Mouse (Mus musculus) T-helper 1 cell (primary cell): ENCODE data around the gene Ccdc113.

Source experiments
- in situ Hi-C: fragments of 300-600 bp; cut with MboI, MseI; formaldehyde crosslinking; loops from one replicate; pipeline ENCODE4 v1.15.1; 2025; ENCODE audit warnings: high pct_unique_total_duplicates

Ccdc113 gene

DNA sequence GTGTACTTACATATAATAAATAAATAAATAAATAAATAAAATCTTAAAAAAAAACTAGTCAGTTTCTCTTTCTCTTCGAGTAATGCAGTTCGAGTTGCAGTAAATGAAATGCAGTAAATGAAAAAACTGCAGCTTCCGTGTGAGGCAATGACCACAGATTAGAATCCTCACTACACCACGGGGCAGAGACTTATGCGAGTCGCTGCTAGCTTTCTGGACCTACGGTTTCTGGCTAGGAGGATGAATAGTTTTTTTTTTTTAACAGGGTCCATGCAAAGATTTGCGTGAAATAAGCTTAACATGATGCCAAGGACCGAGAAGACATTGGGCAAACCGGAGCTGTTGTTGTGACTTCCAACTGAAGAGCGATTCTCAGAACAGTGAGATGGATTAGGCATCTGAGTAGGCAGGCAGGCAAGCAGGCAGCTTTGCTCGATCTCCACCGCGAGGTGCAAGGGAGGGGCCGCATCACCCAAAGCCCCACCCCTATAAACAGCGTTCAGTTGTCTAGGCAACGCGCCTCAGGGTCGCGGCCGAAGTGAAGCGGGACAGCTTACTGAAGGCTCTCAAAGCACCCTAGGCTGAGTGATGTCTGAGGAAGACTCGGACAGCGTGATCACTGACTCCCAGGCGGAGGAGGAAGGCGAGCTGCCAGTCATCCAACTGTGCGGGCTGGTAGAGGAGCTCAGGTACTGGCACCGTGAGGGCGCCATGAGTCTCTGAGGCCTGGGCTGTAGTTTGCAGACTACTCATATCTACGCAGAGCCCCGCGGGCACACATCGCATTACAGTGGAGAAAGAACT is at the start of gene Ccdc113:
Ccdc113 (plus strand) TSS at position 502 of the 804 bp plus-strand sequence.
- in situ Hi-C loops: no loop called here

DNA sequence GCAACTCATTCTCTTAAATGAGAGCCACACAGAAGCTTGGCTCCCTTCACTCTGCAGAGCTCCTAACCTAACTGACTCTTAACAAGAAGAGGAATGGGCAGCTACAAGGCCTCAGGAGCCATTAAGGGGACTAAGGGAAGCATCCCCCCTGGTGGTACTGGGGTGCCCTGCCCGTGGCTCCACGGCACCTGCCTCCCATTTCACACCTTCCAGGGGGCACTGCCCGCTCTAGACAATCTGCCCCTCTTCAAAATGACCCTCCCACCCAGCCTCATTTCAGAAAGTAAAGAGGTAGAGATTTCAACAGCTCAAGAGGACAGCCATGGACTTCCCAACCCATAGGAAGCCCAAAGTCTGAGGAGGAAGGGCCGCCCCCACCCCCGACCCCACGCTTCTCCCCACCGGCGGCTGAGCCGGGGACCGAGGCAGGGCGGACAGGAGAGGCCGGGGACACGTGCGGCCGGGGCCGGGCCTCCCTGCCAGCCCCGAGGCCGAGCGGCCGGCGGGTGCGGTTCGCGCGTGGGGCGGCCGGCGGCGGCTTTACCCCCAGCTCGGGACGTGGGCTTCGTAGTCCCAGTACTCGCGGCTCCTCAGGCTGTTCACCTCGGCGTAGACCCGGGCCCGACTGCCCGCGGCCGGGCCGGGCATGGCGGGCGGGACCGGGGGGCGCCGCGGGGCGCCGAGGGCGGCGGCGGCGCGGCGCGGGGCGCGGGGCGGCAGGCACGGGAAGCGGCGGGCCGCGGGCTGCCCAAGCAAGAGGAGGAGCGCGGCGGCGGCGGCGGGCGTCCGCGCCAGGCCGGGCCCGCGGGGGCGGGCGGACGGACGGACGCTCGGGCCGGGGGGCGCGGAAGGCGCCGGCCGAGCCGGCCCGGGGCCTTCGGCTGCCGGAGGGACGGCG is 45.8 kb upstream of the Ccdc113 start:
- in situ Hi-C loops: loop anchor here (5.0 kb wide), 1 partner anchor 36 kb away; no protein-coding TSS in a partner anchor

DNA sequence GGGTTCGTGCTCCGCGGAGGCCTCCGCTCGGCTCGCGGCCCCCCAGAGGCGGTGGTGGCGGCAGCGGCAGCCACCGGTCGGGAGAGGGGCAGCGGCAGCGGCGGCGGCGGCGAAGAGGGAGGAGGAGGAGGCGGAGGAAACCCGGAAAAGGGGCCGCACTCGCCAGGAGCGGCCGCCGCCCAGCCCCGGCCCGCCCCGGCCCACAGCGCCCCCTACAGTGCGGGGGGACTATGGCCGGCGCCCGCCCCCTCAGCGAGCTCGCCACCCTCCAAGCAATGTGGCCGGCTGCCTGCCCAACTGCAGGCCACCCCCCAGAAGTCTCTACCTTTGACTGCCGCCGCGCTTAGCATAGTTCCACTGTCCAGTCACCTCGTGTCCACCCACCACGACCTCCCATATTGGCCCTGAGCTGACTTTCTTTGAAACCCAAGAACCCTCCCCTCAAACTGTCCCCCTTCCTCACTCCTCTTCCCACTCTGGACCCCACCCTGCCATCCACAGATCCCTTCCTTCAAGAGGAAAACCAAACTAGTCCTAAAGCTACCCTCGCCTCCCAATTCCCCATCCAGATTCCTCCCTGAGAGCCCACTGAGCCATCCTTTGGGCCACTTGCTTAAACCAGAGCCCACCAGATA is 45.1 kb upstream of the Ccdc113 start:
- in situ Hi-C loops: loop anchor here (5.0 kb wide), 1 partner anchor 37 kb away; no protein-coding TSS in a partner anchor

DNA sequence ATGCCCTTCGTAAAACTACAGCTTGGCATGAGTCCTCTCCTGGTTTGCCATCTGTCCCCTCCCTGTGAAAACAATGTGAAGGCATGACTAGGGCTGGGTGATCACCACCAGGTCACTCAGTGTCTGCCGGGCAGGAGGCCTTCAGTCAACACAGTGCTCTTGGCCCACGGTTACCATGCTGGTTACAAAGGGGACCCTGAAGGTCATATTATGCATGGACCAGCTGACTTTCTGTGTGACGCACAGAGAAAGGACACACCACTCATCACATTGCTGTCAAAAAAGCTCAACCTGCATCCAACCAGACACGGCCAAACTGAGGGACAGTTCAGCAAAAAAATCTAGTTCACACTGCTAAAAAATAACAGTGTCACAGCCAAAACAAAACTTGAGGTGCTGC is 43.9 kb upstream of the Ccdc113 start, which contains the start of gene Csnk2a2:
Csnk2a2 (minus strand) TSS at position 34 of the 400 bp plus-strand sequence.
- in situ Hi-C loops: loop anchor here (10.0 kb wide), 1 partner anchor 1455 kb away; the partner anchor contains the start of genes Nudt21 and Ogfod1

DNA sequence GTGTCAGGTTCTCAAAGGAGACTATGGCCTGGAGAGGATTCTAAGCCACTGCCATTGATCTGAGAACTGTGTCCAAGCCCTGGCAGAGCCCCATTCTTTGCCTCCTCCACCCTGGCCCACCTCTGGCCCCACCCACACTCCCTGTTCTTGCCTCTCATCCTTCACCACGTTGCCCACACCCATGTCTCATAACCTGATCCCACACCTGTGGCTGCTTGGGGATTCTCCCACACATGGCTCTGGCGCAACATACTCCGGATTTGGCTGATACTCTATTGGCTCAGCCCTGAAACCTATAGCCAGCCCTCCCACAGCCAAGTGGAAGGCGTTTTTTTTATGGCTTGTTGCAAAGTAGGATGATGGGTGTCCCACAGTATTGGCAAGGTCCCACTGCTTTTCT is 41.8 kb upstream of the Ccdc113 start:
- in situ Hi-C loops: loop anchor here (10.0 kb wide), 1 partner anchor 1457 kb away; the partner anchor contains the start of genes Nudt21 and Ogfod1

DNA sequence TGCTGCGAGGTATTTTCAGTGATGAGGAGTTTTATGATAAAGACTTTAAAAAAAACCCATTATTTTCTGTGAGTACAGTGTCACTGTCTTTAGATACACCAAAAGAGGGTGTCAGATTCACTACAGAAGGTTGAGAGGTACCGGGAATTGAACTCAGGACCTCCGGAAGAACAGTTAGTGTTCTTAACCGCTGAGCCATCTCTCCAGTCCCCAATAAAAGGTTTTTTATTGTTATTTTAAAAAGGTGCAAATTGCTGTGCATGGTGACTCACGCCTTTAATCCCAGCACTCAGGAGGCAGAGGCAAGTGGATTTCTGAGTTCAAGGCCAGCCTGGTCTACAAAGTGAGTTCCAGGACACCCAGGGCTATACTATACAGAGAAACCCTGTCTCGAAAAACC is 38.4 kb upstream of the Ccdc113 start:
- in situ Hi-C loops: loop anchor here (10.0 kb wide), 1 partner anchor 1461 kb away; the partner anchor contains the start of genes Nudt21 and Ogfod1

DNA sequence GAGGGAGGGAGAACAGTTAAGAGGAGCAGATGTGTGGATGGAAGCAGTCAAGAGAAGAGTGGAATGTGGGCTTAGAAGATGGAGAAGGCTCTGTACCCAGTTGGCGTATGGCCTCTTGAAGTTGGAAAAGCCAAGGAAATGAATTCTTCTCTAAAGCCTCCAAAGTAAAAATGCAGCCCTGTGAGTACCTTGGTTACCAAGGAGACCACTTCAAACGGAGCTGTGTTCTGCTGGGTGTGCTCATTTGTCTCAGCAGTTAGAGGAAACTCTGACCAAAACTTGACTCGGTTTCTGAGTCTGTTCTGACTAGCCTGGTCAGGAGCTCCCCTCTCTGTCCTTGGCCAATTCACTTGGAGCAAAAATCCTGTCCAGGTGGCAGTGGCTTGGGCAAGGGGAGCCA is 37.5 kb upstream of the Ccdc113 start:
- in situ Hi-C loops: loop anchor here (10.0 kb wide), 1 partner anchor 1462 kb away; the partner anchor contains the start of genes Nudt21 and Ogfod1

DNA sequence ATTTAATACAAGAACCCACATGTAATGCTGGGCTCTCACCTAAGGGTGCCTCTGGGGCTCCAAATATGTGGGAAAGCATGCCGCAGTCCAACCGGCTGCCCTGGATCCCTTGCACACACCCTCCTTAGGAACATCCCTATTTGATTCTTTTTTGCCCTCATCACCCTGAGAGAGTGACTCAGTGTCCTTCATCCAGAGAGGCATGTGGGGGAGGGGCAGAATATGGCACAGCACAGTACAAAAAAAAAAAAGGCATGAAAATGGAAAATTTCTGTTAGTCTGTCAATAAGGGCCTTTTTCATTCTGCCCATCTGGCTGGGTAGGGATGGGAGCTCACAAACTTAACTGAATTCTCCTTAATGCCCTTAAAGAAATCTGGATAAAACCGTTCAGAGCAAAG is 36.1 kb upstream of the Ccdc113 start:
- in situ Hi-C loops: loop anchor here (10.0 kb wide), 1 partner anchor 1463 kb away; the partner anchor contains the start of genes Nudt21 and Ogfod1

DNA sequence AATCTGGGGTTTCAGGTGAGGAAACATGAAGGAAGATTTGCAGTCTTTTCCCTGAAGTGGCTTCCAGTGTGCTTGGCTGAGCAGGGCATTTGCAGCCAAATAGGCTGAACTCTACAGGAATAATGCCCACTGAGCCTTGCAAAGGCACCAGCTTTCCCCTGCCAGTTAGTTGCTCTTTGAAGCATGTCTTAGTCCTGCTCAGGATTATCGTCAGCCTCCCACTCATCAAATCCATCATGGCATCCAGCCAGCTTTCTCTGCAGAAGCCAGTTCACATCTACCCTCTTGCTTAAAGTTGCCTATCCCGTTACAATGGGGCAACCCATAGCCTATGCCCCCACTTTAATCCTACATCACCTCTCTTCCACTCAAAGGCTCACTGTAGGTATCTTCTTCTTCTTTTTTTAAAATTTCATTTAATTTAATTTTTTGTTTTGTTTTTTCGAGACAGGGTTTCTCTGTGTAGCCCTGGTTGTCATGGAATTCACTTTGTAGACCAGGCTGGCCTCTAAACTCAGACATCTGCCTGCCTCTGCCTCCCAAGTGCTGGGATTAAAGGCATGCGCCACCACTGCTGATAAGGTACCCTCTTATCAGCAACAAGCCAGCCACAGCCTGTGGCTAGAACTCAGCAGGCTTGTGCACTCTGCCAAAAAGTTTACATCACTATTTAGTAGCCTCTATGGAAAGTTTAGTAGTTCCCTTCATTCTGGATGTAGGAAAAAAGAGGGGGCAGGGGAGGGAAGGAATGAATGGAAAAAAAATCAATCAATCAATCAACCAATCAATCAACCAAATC is 34.4 kb upstream of the Ccdc113 start:
- in situ Hi-C loops: loop anchor here (10.0 kb wide), 1 partner anchor 1465 kb away; the partner anchor contains the start of genes Nudt21 and Ogfod1

DNA sequence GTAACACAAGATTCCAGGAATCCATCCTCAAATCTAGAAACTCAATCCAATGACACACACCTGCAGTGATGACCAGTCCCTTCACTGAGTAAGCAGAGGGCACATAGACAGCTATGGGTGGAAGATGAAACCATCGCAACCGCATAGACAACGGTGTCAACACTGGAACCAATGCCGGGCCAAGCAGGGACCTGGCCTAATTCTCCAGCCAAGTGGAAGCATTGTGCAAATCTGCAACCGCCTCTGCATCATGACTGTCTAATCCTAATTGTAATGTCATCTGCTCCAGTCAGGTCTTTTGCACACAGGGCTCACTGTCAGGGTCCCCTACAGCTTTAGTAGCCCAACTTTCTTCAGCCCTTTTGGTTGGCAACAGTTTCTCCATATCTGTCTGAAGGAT is 33.4 kb upstream of the Ccdc113 start:
- in situ Hi-C loops: no loop called here

DNA sequence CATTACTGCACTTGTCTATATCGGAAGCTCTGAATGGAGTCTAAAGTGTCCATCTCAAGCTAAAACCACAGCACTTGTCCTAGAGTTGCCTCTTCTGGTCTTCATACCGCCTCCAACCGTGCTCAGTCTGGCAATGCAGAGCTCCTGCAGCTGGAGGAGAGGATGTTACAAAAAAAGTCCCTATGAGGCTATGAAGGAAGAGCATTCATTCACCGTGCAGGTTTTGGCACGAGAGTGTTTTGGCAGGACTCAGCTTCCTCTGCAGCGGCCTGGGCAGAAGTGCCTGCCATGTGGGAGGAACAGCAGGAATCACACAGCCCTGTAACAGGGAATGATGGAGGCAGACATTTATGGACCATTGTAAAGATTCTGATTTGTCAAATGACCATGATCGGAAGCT is 31.5 kb upstream of the Ccdc113 start:
- in situ Hi-C loops: no loop called here

DNA sequence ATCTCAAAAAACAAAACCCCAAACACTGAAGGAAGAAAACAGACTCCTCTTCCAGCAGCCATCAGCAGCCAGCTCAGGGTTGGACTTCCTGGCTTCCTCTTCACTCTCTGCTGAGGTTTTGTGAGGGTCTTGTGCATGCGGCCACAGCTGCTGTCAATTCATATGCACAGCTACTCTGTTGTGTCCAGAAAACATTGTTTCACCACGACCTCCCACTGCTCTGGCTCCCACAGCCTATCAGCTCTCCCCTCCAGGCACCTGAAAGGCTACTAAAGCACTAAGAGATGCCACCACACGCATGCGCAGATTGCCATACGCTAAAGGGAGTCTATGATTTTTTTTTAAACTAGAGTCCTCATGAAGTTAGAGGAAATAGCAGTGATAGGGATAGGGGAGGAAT is 29.1 kb upstream of the Ccdc113 start:
- in situ Hi-C loops: no loop called here

DNA sequence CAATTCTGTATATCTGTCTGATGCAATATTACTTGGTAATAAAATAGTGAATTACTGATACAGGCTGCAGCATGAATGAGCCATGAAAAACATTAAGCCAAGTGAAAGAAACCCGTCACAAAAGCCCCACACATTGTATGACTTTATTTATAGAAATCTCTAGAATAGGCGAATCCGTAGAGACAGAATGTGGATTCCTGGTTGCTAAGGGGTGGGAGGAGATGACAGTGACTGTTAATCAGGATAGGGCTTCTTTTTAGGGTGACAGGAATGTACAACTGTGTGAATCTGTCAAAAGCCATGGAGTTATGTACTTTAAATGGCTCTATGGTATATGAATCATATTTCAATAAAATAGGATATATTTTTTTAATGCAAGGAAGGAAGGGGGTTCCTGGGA is 28.3 kb upstream of the Ccdc113 start:
- in situ Hi-C loops: no loop called here

DNA sequence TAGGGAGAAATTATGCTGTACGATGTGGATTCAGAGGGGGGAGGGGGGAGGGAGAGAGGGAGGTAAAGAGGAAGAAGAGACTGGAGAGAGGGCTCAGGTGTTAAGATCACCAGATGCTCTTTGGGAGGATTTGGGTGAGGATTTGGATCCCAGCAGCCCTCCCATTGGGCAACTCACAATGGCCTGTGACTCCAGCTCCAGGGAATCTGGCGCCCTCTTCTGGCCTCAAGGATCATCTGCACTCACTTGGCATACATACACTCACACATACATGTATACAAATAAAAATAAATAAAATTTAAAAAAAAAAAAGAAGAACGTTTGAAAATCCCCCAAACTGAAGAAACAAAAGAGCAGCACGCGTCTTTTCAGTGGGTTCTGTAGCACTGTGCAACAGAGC is 27.6 kb upstream of the Ccdc113 start:
- in situ Hi-C loops: no loop called here

DNA sequence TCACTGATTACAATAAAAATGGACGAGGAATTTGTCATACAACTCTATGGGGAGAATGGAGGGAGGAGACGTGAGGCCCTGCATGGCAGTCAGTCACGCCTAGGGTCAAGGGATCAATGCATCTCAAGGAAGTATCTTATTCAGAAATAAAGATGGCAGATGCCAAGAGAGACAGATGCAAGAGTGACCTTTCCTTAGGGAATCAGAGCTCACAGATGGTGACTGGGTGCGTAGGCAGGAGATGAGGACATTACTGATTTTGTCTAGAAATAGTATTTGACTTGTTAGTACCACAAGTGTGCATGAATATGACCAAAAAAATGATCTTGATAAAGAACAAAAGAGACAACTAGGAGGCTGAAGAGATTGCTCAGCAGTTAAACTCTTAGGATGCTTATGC is 21.6 kb upstream of the Ccdc113 start:
- in situ Hi-C loops: no loop called here

DNA sequence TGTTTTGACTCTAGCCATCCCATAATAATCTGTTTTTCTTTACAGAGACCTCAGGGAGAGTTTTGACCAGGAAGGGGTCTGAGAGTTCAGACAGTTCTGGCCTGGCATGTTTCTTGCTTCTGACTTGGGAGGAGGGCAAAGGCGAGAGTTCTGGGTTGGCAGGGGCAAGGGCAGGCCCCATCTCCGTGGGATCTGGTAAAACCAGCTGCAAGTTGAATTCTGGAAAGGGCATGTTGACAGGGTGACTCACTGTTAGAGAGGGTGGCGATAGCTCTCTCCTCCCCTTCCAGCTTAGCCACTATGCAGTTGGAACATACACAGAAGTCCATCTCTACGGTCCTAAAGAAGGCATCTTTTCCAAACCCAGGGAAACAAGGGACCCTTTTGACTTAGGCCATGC is 20.7 kb upstream of the Ccdc113 start:
- in situ Hi-C loops: no loop called here

DNA sequence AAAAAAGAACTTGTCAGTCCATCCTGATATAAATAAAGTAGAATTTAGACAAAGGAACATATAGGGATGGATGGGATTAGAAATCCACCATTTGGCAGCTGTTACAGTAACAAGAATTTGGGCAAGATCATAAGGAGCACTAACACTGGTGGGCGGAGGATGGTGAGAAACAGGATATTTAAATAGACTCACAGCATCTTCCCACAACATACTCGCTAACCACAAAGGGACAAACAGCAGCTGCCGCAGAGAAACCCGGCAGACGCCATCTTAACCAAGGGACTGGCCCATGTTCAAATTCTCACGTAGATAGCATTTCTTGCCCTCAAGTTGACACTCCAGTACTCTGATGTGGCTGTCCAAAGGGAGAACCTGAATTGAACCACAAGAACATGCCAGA is 17.0 kb upstream of the Ccdc113 start:
- in situ Hi-C loops: no loop called here

DNA sequence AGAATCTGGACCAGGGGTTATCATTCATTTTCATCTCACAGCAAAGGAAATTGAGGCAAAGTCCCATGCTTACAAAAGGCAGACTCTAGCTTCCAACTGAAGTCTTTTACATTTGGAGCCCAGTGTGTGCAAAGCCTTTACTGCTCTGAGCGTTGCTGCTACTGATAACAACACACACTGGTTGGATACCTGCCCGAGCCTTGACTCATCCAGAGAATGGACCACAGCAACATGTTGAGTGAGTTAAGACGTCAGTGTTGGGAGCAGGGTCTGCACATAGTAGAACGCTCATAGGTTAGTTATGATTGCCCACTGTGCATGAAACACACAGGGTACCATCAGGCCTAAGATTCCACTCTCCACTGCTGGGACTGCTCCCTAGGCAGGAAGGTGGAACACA is 9.9 kb upstream of the Ccdc113 start:
- in situ Hi-C loops: no loop called here

DNA sequence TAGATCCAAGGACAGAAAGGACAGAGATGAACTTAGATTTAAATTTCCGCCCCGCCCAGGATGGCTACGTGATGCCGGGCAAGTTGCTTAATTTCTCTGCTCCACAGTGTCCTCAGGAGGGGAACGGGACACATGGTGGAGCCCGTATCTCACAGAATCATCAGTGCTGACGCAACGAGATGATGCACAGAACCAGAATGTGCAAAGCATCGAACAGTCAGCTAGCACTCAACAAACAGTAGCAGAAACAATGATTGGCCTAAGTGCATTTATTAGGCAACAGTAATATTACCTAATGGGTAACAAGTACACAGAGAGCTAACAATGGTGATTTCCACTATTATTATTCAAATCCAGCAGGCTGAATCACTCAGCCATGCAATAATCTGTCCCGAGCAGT is 5.7 kb upstream of the Ccdc113 start:
- in situ Hi-C loops: no loop called here

DNA sequence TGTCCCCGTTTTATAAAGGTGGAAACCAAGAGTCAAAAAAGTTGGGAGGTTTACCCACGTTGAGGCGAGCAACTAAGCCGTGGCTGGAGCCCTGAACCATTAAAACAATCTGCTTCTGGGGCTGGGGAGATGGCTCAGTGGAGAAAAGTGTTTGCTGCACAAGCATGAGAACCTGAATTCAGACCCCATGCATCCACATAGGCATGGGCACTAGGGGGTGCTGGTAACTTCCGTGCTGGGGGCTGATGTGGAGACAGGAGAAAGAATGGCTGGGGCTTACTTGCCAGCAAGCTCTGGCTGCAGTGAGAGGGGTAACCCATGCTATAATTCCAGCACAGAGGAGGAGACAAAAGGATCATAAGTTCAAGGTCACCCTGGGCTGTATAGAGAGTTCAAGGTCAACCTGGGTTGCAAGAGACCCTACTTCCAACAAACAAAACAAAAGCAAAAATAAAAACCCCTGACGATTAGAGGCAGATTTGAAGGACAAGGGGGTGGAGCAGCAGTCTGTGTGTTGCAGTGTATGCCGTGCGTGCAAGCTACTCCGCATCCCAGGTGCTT is 5.1 kb upstream of the Ccdc113 start:
- in situ Hi-C loops: no loop called here
